Mouse (Mus musculus): ENCODE measurements around the gene Ctcfl.

GRCm38 (mm10) chr2:173151784-173152284, 32.5 kb upstream of the Ctcfl start:
- TF ChIP-seq CTCF (IDR thresholded peaks at IDR 0.05), result no peak
- TF ChIP-seq EP300 (IDR thresholded peaks at IDR 0.05), result no peak
